Mouse (Mus musculus) E14TG2a.4 (cell line): ENCODE results near the gene Epha10.

ENCODE experiments used
- CTCF ChIP-seq: conservative IDR thresholded peaks from 2 replicates; pipeline ENCODE4 v1.5.1; 2014; ENCODE audit warnings: low read length
- NANOG ChIP-seq: IDR thresholded peaks from 2 replicates; pipeline ENCODE4 v1.6.1; 2014; ENCODE audit warnings: borderline replicate concordance, low read length, mixed read lengths
- POU5F1 ChIP-seq: IDR thresholded peaks from 2 replicates; pipeline ENCODE4 v1.6.1; 2014; ENCODE audit warnings: low read length, borderline replicate concordance

DNA sequence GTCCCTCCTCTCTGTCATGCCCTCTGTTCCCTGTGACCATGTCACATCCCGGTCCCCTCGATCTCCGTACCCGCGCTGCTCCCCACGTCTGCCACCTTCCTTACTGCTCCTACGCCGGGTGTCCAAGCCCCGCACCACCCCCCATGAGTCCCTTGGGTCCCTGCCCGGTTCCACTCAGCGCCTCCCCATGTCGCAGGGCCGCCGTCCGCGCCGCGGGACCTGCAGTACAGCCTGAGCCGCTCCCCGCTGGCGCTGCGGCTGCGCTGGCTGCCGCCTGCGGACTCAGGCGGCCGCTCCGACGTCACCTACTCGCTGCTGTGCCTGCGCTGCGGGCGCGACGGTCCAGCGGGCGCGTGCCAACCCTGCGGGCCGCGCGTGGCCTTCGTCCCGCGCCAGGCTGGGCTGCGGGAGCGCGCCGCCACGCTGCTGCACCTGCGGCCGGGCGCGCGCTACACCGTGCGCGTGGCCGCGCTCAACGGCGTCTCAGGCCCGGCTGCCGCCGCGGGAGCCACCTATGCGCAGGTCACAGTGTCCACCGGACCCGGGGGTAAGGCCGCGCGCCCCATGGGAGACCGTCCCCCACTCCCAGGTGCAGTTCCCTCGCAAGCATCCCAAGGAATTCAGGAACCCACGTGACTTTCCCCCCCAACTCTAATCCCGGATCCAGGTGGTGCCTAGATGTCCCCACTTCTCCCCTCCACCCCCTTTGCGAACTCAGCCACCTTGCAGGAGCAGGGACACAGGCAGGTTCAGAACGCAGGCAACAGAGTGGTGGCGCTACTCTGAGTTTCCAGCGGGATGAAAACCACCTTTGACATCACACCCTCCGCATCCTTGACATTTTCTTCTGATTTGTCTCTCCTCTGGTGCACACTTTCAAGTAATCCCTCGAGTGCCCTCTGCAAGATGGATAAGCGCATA, 14.1 kb downstream of the Epha10 start:
- no peak for TF ChIP-seq CTCF
- no peak for TF ChIP-seq POU5F1
- TF ChIP-seq NANOG = no peak
